Mouse (Mus musculus): ENCODE measurements around the gene Nsun4.

DNA sequence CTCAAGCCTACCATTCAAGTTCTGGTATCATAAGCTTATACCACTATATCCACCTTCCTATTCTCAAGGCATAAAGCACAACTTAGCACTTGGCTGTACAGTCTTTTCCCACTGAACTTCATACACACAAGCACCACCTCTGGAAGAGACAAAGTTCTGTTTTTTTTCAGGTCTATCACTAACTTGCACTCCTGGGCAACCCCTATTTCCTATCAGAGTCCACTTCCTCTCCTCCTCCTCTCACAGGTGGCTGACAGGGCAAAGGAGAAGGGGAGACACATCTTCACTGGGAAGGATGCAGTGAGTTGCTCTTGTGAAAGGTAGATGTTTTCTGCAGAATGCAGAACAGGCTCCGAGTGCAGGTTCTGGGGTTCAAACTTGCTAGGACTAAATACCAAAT lies 6.0 kb downstream of the Nsun4 start:
- TF ChIP-seq GATA1 (IDR thresholded peaks at IDR 0.05; ENCODE audit: borderline replicate concordance, low read length) = no peak
- TF ChIP-seq FLI1 (IDR thresholded peaks at IDR 0.05; ENCODE audit: low read length) = no peak
